Comparison of ENCODE assay signal across 9 mouse cellular contexts in the genomic region with DNA sequence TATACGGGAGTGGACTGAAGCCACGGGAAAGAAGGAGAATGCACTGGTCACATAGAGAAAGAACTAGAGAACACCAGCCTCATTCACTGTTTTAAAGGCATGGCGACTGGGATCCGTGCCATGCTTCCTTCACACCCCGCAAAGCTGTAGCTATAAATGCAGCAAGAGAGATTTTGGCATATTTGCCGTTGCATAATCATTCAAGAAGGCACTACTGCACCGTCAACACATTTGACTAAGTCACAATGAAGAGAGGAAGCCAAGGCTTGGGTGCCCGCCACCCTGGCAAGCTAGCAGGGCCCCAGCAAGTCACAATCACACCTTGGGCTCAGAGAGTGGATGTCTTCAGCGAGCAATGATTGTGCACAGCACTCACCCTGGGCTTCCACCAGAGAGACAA.
DNase-seq lines count a peak whose midpoint lies in the region; ATAC-seq and TF ChIP-seq lines count a peak whose summit lies in the region.
"Had no signal": no experiment of that assay in that cellular context is flagged by ENCODE, and none has a peak within 500 bp of the region (broad histone marks: within the 10 kb centered on the region; RNA-seq: fewer than 3 reads in every experiment).

No protein-coding gene starts in this region.

- no peak for TF ChIP-seq EP300 in lung, postnatal 0 days (IDR thresholded peaks at IDR 0.05)

- DNase-seq in lung, embryonic 14.5 days, result peak; percentile 62
- DNase-seq in lung, postnatal 0 days (ENCODE audit: low spot score), result no peak
- peak; percentile 82 to 90 for DNase-seq in frontal cortex, adult 2 months (ENCODE audit: extremely low spot score in 1 of 2, low spot score in 1 of 2)
- peak; percentile 33 to 56 for DNase-seq in layer of hippocampus, postnatal 10 days (ENCODE audit: low spot score in 2 of 2)
- DNase-seq in right cerebral cortex, postnatal 4 days, result peak; percentile 72
- no peak for DNase-seq in liver
- DNase-seq in ovary, postnatal 14 days (ENCODE audit: low spot score), result no peak

- no peak for TF ChIP-seq CTCF in lung, embryonic 14.5 days (IDR thresholded peaks at IDR 0.05; ENCODE audit: low read depth)
- TF ChIP-seq CTCF in lung, postnatal 0 days (IDR thresholded peaks at IDR 0.05), result no peak

- no peak overlapping the region for H3K9ac ChIP-seq in lung, embryonic 14.5 days
- no peak overlapping the region for H3K9ac ChIP-seq in lung, postnatal 0 days (replicated peaks; ENCODE audit: low read depth)

- H3K36me3 ChIP-seq in lung, embryonic 14.5 days (ENCODE audit: insufficient read depth), result no peaks in the 10 kb centered on the region
- H3K36me3 ChIP-seq in lung, postnatal 0 days (ENCODE audit: insufficient read depth, low read length), result no peaks in the 10 kb centered on the region

- no peak overlapping the region for H3K4me3 ChIP-seq in lung, embryonic 14.5 days (ENCODE audit: low read depth, low read length)
- H3K4me3 ChIP-seq in lung, postnatal 0 days (ENCODE audit: low read depth, low read length), result no peak overlapping the region
- H3K4me3 ChIP-seq: megakaryocyte, embryonic 14.5 days had no signal

- no peaks in the 10 kb centered on the region for H3K27me3 ChIP-seq in lung, embryonic 14.5 days (ENCODE audit: insufficient read depth, low read length)
- no peaks in the 10 kb centered on the region for H3K27me3 ChIP-seq in lung, postnatal 0 days (replicated peaks; ENCODE audit: insufficient read depth, low read length)
- H3K27me3 ChIP-seq: megakaryocyte, embryonic 14.5 days had no signal

- 65% methylated on average over 9 of the region's 9 CpGs for WGBS in lung, embryonic 14.5 days
- 60% methylated on average over 9 of the region's 9 CpGs for WGBS in lung, postnatal 0 days

- H3K4me2 ChIP-seq in lung, embryonic 14.5 days, result no peak overlapping the region
- H3K4me2 ChIP-seq in lung, postnatal 0 days (replicated peaks; ENCODE audit: low read depth, low read length), result no peak overlapping the region

- ATAC-seq in lung, embryonic 14.5 days (ENCODE audit: insufficient read depth), result peak; percentile 32; the same call in 1 of the 2 replicates
- ATAC-seq in lung, postnatal 0 days, result no peak
- ATAC-seq: inflammation-experienced regulatory T-cells, adult 6 months had no signal

- H3K27ac ChIP-seq in lung, embryonic 14.5 days (ENCODE audit: low read depth), result no peak overlapping the region
- H3K27ac ChIP-seq in lung, postnatal 0 days (ENCODE audit: low read length), result no peak overlapping the region

- H3K4me1 ChIP-seq in lung, embryonic 14.5 days (ENCODE audit: insufficient read depth), result 0 out of 2 replicates have a peak, but pooled peaks cover 4% of the 10 kb centered on the region
- H3K4me1 ChIP-seq in lung, postnatal 0 days (ENCODE audit: insufficient read depth, low read depth, low read length), result no peaks in the 10 kb centered on the region
- H3K4me1 ChIP-seq: megakaryocyte, embryonic 14.5 days had no signal

- no peaks in the 10 kb centered on the region for H3K9me3 ChIP-seq in lung, embryonic 14.5 days (ENCODE audit: low read depth, low read length)
- no peaks in the 10 kb centered on the region for H3K9me3 ChIP-seq in lung, postnatal 0 days (ENCODE audit: low read length)

Comparison
In these comparisons a context has a peak if more than half of its experiments do, and no peak if none do; other contexts are left out.
1. DNase-seq: peak in lung, embryonic 14.5 days (single experiment), frontal cortex, adult 2 months (2 of 2), layer of hippocampus, postnatal 10 days (2 of 2) and right cerebral cortex, postnatal 4 days (single experiment); none in lung, postnatal 0 days (single experiment), liver (single experiment) and ovary, postnatal 14 days (single experiment).